Mouse (Mus musculus) forebrain, embryonic 14.5 days (tissue): Measurements from ENCODE around the gene Rps21. TPM values are rescaled to one million over a fixed set of nuclear protein-coding genes. Genes with fewer than 3 reads are reported as not detected.

Source experiments
- ATAC-seq: fragments of 200-750 bp; cut with Nextera tagmentation; 2 replicates; pipeline ENCODE4 v1.8.0; 2017; ENCODE audit warnings: mild to moderate bottlenecking, moderate library complexity
- DNase-seq: peaks from one replicate; pipeline ENCODE4 v3.0.0-alpha.2; 2015; ENCODE audit warnings: low spot score
- H3K27ac ChIP-seq: fragments of 300-500 bp; sonication (generic); 2 replicates; pipeline ENCODE4 v1.5.1; 2014; ENCODE audit warnings: low read depth, mild to moderate bottlenecking, control low read depth, low read length, moderate library complexity
- H3K27me3 ChIP-seq: fragments of 300-500 bp; sonication (generic); replicated peaks from 2 replicates; pipeline ENCODE4 v1.6.1; 2014; ENCODE audit warnings: low read length, control low read depth, mixed read lengths; ENCODE audit not compliant: control insufficient read depth, insufficient read depth
- H3K36me3 ChIP-seq: fragments of 300-500 bp; sonication (generic); 2 replicates; pipeline ENCODE4 v1.6.1; 2014; ENCODE audit warnings: low read length, control low read depth; ENCODE audit not compliant: control insufficient read depth, insufficient read depth
- H3K4me1 ChIP-seq: fragments of 300-500 bp; sonication (generic); 2 replicates; pipeline ENCODE4 v1.6.1; 2014; ENCODE audit warnings: antibody characterized with exemption, low read length, control low read depth; ENCODE audit not compliant: control insufficient read depth, insufficient read depth
- H3K4me2 ChIP-seq: fragments of 300-500 bp; sonication (generic); 2 replicates; pipeline ENCODE4 v1.6.1; 2014; ENCODE audit warnings: mild to moderate bottlenecking, control low read depth, low read length
- H3K4me3 ChIP-seq: fragments of 300-500 bp; sonication (generic); 2 replicates; pipeline ENCODE4 v1.5.1; 2014; ENCODE audit warnings: low read depth, low read length, control low read depth
- H3K9ac ChIP-seq: fragments of 300-500 bp; sonication (generic); 2 replicates; pipeline ENCODE4 v1.6.1; 2014; ENCODE audit warnings: mild to moderate bottlenecking, low read length, control low read depth, moderate library complexity
- H3K9me3 ChIP-seq: fragments of 300-500 bp; sonication (generic); replicated peaks from 2 replicates; pipeline ENCODE4 v1.6.1; 2016; ENCODE audit warnings: low read length, control low read depth, mixed read lengths; ENCODE audit not compliant: control insufficient read depth
- WGBS: fragments of 180-500 bp; shearing (Covaris S2); extraction: QIAGEN DNeasy Blood & Tissue Kit; methylation state at CpG from one replicate; pipeline ENCODE4 v1.1.7; 2014; 5-methylcytosine and 5-hydroxymethylcytosine counted together
- polyA plus RNA-seq: library from polyadenylated mRNA; unstranded; fragments of >200 nt; fragmentation: Nextera tagmentation; extraction: Ambion mirVana; gene quantifications from 2 replicates; pipeline ENCODE4 v1.2.1, GENCODE M21; 2014

The Rps21 gene
- polyA plus RNA-seq, 1 experiment from 2014 or later, result 523 TPM

DNA sequence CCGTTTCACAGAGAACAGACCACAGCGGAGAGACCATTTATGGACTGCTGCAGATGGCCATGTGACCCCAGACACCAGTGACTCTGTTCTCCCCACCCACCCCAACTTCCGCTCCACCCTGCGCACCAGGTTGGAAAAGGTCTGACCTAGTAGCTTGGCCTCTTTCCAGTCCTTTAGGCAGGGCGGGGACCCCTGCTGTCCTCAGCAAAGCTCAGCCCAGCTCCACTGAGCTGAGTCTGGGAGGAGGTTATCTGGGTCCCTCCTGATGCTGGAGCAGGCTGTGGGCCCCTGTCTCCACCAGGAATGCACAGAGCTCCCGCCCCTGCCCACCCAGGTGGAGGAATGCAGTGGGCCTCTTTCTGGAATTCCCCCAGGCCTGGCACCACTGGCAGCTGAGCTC lies 22.2 kb upstream of the Rps21 start:
- ATAC-seq (no peak), DNase-seq (no peak)
- H3K4me2 ChIP-seq, result no peak overlapping the region
- H3K9ac ChIP-seq, result no peak overlapping the region
- no peak overlapping the region for H3K4me3 ChIP-seq
- 53% methylated on average over 6 of the region's 6 CpGs for whole genome bisulfite sequencing
- H3K9me3 ChIP-seq, result no peaks in the 10 kb centered on the region
- no peak overlapping the region; the same call in 1 of the 2 replicates for H3K27ac ChIP-seq
- no peaks in the 10 kb centered on the region for H3K27me3 ChIP-seq
- H3K4me1 ChIP-seq, result no peaks in the 10 kb centered on the region
- H3K36me3 ChIP-seq, result no peaks in the 10 kb centered on the region

DNA sequence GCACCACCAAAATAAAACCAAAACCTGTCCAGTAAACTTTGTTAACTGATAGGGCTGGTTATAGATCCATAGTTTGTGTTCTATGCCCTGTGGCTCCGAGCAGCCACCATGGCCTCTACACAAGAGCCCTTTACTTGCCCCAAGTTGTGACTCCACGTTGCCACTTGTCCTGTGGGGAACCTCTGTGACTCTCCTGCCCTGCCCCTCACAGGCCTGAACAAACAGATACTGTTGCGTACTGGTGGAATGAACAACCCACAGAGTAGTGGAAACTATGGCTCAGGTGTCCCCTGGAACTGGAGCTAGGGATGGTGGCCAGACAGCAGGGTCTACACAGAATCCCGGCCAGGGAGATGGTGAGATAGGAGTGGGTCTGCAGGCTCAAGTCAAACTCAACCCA lies 21.4 kb upstream of the Rps21 start:
- no peak for ATAC-seq
- Histone ChIP-seq H3K9ac (no peak overlapping the region), H3K27me3 (no peaks in the 10 kb centered on the region), H3K4me2 (no peak overlapping the region), H3K4me1 (no peaks in the 10 kb centered on the region), H3K4me3 (no peak overlapping the region), H3K9me3 (no peaks in the 10 kb centered on the region), H3K27ac (no peak overlapping the region), H3K36me3 (no peaks in the 10 kb centered on the region)
- WGBS, result 91% methylated on average over 4 of the region's 4 CpGs
- DNase-seq, result no peak

DNA sequence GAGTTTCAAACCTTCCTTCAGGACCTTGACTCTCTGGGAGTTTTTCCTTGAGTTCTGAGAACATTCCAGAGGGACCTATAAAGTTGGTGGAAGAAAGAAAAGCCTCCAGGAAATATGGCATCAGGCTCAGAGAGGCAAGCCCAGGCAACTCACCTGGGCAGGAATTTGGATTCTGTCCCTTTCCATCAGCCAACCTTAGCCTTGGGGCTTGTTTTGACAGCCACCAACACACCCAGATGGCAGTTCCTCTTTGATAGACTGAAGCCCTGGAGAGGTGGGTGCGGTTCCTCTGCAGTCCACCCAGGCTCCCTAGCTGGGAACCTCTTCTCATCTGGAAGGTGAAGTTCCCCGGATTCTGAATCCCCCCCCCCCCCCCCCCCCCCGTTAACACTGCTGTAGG lies 20.7 kb upstream of the Rps21 start:
- ATAC-seq (no peak), DNase-seq (no peak)
- H3K27ac ChIP-seq, result no peak overlapping the region
- H3K9ac ChIP-seq, result no peak overlapping the region
- no peaks in the 10 kb centered on the region for H3K9me3 ChIP-seq
- H3K36me3 ChIP-seq, result no peaks in the 10 kb centered on the region
- no peaks in the 10 kb centered on the region for H3K4me1 ChIP-seq
- 57% methylated on average over 3 of the region's 3 CpGs for WGBS
- H3K4me2 ChIP-seq, result no peak overlapping the region
- no peak overlapping the region for H3K4me3 ChIP-seq
- H3K27me3 ChIP-seq, result no peaks in the 10 kb centered on the region

DNA sequence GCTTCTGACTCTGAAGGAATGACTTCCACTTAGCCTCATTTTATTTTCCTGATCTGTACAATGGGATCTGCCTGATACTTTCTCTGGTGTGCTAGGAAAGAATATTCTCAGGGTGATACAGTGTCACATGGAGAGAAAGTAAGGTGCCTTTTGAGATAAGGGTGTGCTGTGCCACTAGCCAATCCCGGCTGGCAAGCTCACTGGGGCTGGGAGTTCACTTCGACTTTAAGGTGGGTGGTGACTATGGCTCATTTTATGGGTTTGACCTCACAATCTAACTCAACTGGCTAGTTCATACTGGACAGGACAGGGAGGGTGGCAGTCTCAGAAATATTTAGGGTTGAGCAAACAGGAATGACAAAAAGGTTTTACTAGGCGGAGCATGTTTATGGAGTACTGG lies 20.2 kb upstream of the Rps21 start:
- H3K4me2 ChIP-seq, result no peak overlapping the region
- DNase-seq, result no peak
- H3K27ac ChIP-seq, result no peak overlapping the region
- H3K9ac ChIP-seq, result no peak overlapping the region
- WGBS, result 90% methylated on average over 3 of the region's 3 CpGs
- H3K36me3 ChIP-seq, result no peaks in the 10 kb centered on the region
- H3K27me3 ChIP-seq, result no peaks in the 10 kb centered on the region
- no peaks in the 10 kb centered on the region for H3K9me3 ChIP-seq
- no peaks in the 10 kb centered on the region for H3K4me1 ChIP-seq
- ATAC-seq, result no peak
- no peak overlapping the region for H3K4me3 ChIP-seq

DNA sequence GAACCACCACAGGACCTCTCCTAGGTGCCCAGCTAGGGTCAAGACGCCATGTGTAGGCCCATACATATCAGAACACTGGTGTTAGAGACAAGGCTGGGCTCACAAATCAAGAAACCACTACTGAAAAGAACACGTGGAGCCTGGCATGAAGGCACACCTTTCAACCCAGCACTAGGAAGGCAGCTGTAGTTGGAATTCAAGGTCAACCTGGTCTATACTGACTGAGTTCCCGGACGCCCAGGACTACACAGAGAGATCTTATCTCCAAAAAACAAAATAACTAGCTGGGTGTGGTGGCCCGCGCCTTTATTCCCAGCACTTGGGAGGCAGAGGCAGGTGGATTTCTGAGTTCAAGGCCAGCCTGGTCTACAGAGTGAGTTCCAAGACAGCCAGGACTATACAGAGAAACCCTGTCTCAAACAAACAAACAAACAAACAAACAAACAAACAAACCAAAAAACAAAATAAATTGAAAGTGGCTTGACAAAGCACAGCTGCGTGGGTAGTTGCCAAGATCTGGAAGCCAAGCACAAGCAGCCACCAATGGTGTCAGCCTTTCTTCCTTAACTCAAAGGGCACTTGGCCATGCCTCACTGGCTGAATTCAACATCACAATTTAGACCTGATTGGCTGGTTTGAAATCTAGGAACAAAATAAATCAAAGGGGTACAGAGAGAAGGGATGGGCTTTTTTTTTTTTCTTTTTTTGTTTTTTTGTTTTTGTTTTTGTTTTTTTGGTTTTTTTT lies 19.4 kb upstream of the Rps21 start:
- no peaks in the 10 kb centered on the region for H3K9me3 ChIP-seq
- no peak overlapping the region for H3K4me2 ChIP-seq
- H3K9ac ChIP-seq, result no peak overlapping the region
- no peak overlapping the region for H3K4me3 ChIP-seq
- no peaks in the 10 kb centered on the region for H3K4me1 ChIP-seq
- ATAC-seq, result no peak
- no peak overlapping the region for H3K27ac ChIP-seq
- WGBS, result 88% methylated on average over 7 of the region's 7 CpGs
- H3K36me3 ChIP-seq, result no peaks in the 10 kb centered on the region
- DNase-seq, result no peak
- no peaks in the 10 kb centered on the region for H3K27me3 ChIP-seq

DNA sequence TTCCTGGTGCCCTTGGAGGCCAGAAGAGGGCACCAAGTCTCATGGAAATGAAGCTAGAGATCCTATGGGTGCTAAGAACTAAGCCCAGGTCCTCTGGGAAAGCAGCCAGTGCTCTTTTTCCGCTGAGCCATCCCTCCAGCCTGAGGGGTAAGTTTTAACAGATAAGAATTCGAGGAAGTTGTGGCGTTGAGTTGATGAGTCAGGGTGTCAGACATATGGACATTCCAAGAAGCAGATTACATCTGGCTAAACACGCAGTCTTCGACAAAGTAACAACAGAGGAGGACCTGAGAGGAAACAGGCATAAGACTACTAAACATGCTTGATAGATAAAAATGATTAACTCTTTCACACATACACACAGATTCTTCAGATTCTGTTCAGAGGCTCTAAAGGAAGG lies 18.6 kb upstream of the Rps21 start:
- DNase-seq (no peak), ATAC-seq (no peak)
- no peaks in the 10 kb centered on the region for H3K36me3 ChIP-seq
- no peak overlapping the region for H3K4me2 ChIP-seq
- H3K27ac ChIP-seq, result no peak overlapping the region
- no peak overlapping the region for H3K9ac ChIP-seq
- H3K4me3 ChIP-seq, result no peak overlapping the region
- no peaks in the 10 kb centered on the region for H3K27me3 ChIP-seq
- WGBS, result 89% methylated on average over 5 of the region's 5 CpGs
- H3K4me1 ChIP-seq, result no peaks in the 10 kb centered on the region
- no peaks in the 10 kb centered on the region for H3K9me3 ChIP-seq

DNA sequence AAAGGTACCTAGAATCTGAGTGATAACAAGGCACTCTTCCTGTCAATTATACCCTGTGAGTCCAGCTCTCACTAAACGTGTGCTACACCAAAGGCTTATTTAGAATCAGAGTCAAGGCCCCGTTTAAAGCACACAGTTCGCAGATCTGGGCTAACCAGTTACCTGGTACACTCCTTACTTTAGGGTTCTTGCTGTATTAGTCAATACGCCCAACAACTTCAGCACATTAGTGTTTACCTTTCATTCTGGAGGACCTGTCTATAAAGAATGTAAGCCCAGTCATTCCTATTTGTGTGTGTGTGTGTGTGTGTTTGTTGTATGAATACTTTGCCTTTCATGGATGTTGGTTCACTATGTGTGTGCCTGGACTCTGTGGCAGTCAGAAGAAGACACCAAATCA lies 14.1 kb upstream of the Rps21 start:
- Histone ChIP-seq H3K9me3 (no peaks in the 10 kb centered on the region), H3K36me3 (no peaks in the 10 kb centered on the region), H3K4me2 (no peak overlapping the region), H3K27ac (no peak overlapping the region), H3K27me3 (no peaks in the 10 kb centered on the region), H3K4me3 (no peak overlapping the region), H3K9ac (no peak overlapping the region), H3K4me1 (no peaks in the 10 kb centered on the region)
- WGBS, result 86% methylated on average over 4 of the region's 4 CpGs
- ATAC-seq (no peak), DNase-seq (no peak)

DNA sequence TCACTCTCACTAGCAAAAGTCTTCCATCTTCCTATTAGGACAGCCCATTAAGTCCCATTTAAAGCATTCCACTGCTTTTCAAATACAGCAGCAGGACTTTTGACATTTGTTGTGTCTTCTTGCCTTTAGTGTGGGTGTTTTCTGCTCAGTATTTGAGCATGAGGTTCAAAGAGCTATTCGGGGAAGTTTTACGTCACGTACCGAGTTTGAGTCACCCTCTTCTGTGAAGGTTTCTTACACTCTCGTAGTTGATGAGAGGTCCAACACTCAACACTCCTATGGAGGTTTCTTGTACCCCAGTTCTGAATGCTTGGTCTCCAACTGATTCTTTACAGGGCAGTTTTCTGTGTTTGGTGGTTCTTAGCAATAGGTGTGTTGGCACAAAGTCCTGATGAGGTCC lies 9.3 kb upstream of the Rps21 start:
- Histone ChIP-seq H3K27ac (no peak overlapping the region), H3K4me2 (no peak overlapping the region), H3K9me3 (no peaks in the 10 kb centered on the region), H3K27me3 (no peaks in the 10 kb centered on the region), H3K36me3 (no peaks in the 10 kb centered on the region), H3K4me3 (no peak overlapping the region), H3K9ac (no peak overlapping the region), H3K4me1 (no peaks in the 10 kb centered on the region)
- ATAC-seq, result no peak
- 96% methylated on average over 5 of the region's 5 CpGs for WGBS
- no peak for DNase-seq

DNA sequence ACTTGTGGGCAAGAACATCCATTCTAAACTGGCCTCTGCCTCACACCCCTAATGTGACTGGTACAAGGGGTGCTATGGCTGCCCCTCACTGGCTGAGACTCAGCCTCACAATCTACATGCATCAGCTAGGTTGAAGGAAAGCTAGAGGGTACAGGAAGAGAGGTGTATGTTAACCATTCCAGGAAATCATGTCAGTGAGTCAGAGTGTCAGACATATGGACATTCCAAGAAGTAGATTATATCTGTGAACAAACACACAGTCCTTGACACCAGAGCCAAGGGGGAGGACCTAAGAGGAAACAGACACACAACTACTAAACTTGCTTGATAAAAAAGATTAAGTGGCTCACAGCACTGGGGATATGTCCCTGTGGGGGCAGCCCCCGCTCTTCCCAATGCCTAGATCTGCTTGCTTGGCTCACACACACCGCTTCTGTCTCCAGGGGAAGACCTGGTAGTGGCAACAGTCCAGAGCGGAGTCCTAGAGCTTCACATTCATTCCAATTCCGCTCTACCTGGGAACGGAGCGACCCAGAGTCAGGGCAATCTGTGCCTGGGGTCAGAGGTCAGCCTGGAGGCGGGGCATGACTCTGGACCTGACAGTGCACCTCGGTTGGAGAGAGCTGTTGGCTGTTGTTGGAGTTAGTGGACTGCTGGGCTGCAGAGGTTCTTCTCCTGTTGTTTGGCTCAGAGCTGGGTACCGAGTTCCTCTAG lies 8.1 kb upstream of the Rps21 start:
- Histone ChIP-seq H3K4me3 (no peak overlapping the region), H3K4me2 (no peak overlapping the region), H3K4me1 (no peaks in the 10 kb centered on the region), H3K27me3 (no peaks in the 10 kb centered on the region), H3K36me3 (no peaks in the 10 kb centered on the region), H3K9ac (no peak overlapping the region), H3K27ac (no peak overlapping the region), H3K9me3 (no peaks in the 10 kb centered on the region)
- DNase-seq (no peak), ATAC-seq (no peak)
- 69% methylated on average over 9 of the region's 9 CpGs for WGBS
